ENCODE assay signal across 9 mouse cellular contexts in the genomic region with DNA sequence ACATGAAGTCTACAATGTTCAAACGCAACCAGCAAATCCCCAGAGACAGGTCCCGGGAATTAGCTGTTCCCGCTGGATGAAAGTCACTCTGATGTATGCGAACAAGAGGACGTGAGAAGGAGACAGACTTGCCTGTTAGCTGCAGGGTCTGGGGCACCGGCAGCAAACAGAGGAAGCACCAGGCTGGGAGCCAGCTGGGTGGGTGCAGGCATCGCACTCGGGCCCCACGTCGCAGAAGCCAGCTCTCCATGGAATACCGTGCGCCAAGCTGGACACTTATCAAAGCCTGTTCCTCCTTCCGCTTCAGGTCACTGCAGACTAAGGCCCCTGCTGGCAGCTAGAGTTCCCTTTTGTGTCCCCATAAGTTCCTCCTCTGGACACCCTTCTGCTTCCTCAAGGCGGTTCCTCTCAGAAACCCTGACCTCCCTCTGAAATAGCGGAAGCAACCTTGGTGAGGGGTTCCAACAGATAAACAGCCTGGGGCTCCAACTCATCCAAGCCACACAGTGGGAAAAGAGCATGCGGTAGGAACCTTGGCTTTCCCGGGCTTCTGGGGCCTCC. TPM values are rescaled to one million over a fixed set of nuclear protein-coding genes. Genes with fewer than 3 reads are reported as not detected.
A peak's percentile ranks its signal among the peaks of the same experiment; 100 is the strongest.
DNase-seq lines count a peak whose midpoint lies in the region; ATAC-seq and TF ChIP-seq lines count a peak whose summit lies in the region.
"Had no signal": no experiment of that assay in that cellular context is flagged by ENCODE, and none has a peak within 500 bp of the region (broad histone marks: within the 10 kb centered on the region; RNA-seq: fewer than 3 reads in every experiment).

A gene (minus strand): TSS at position 326 of the 561 bp plus-strand sequence.

- H3K4me2 ChIP-seq in stomach, embryonic 14.5 days (replicated peaks; ENCODE audit: low read depth, low read length) = no peak within 1 kb of the TSS
- H3K4me2 ChIP-seq in stomach, postnatal 0 days (replicated peaks; ENCODE audit: low read depth) = no peak within 1 kb of the TSS
- no peak within 1 kb of the TSS for H3K4me2 ChIP-seq in forebrain, embryonic 15.5 days (replicated peaks)
- peak within 1 kb of the TSS; percentile 6; the same call in 1 of the 2 replicates for H3K4me2 ChIP-seq in intestine, postnatal 0 days (replicated peaks; ENCODE audit: low read depth)
- H3K4me2 ChIP-seq in midbrain, embryonic 12.5 days (replicated peaks) = 0 out of 2 replicates have a peak within 1 kb of the TSS, but pooled peaks have one; percentile 2

- peak within 1 kb of the TSS; percentile 33; the same call in 1 of the 2 replicates for H3K27ac ChIP-seq in stomach, embryonic 14.5 days (ENCODE audit: low read length)
- no peak within 1 kb of the TSS for H3K27ac ChIP-seq in stomach, postnatal 0 days (replicated peaks)
- H3K27ac ChIP-seq in forebrain, embryonic 15.5 days (replicated peaks) = peak within 1 kb of the TSS; percentile 71
- no peak within 1 kb of the TSS for H3K27ac ChIP-seq in intestine, postnatal 0 days (ENCODE audit: low read depth, low read length)
- H3K27ac ChIP-seq in midbrain, embryonic 12.5 days (replicated peaks) = no peak within 1 kb of the TSS

- no peak within 1 kb of the TSS for H3K9ac ChIP-seq in stomach, embryonic 14.5 days (replicated peaks; ENCODE audit: low read depth, low read length)
- H3K9ac ChIP-seq in stomach, postnatal 0 days (ENCODE audit: low read length) = no peak within 1 kb of the TSS
- no peak within 1 kb of the TSS for H3K9ac ChIP-seq in forebrain, embryonic 15.5 days (replicated peaks)
- no peak within 1 kb of the TSS for H3K9ac ChIP-seq in intestine, postnatal 0 days (ENCODE audit: low read depth, low read length)
- no peak within 1 kb of the TSS for H3K9ac ChIP-seq in midbrain, embryonic 12.5 days (replicated peaks)

- ATAC-seq in stomach, embryonic 14.5 days (ENCODE audit: insufficient number of reproducible peaks, insufficient read depth, low FRiP score, low read depth) = no peak
- no peak for ATAC-seq in stomach, postnatal 0 days (ENCODE audit: low FRiP score, low TSS enrichment)
- ATAC-seq in forebrain, embryonic 15.5 days (replicated peaks) = no peak
- no peak for ATAC-seq in intestine, postnatal 0 days
- no peak for ATAC-seq in midbrain, embryonic 12.5 days (ENCODE audit: low FRiP score, low read depth)

- no peak within 1 kb of the TSS for H3K4me3 ChIP-seq in stomach, embryonic 14.5 days (ENCODE audit: low read depth, low read length)
- H3K4me3 ChIP-seq in stomach, postnatal 0 days (ENCODE audit: low read depth, low read length) = no peak within 1 kb of the TSS
- no peak within 1 kb of the TSS for H3K4me3 ChIP-seq in forebrain, embryonic 15.5 days
- no peak within 1 kb of the TSS for H3K4me3 ChIP-seq in intestine, postnatal 0 days (ENCODE audit: low read depth, low read length)
- H3K4me3 ChIP-seq in midbrain, embryonic 12.5 days = no peak within 1 kb of the TSS
- H3K4me3 ChIP-seq: myocyte had no signal

- DNase-seq in stomach, postnatal 0 days (ENCODE audit: low spot score) = no peak
- DNase-seq in thymus, postnatal 36 days = peak; percentile 25 to 30
- no peak for DNase-seq in gastrocnemius, postnatal 14 days
- no peak for DNase-seq in left cerebral cortex, postnatal 14 days (ENCODE audit: low spot score in 2 of 2)

- 50% methylated on average over 17 of the region's 17 CpGs for WGBS in stomach, embryonic 14.5 days
- WGBS in stomach, postnatal 0 days = 38% methylated on average over 17 of the region's 17 CpGs
- WGBS in forebrain, embryonic 15.5 days = 20% methylated on average over 17 of the region's 17 CpGs
- WGBS in intestine, postnatal 0 days = 61% methylated on average over 17 of the region's 17 CpGs
- 30% methylated on average over 17 of the region's 17 CpGs for WGBS in midbrain, embryonic 12.5 days

- H3K4me1 ChIP-seq in stomach, embryonic 14.5 days (ENCODE audit: control insufficient read depth, insufficient read depth, low read length) = peaks cover 37% of the 10 kb centered on the region
- H3K4me1 ChIP-seq in stomach, postnatal 0 days (replicated peaks; ENCODE audit: control insufficient read depth, insufficient read depth) = no peaks in the 10 kb centered on the region
- H3K4me1 ChIP-seq in forebrain, embryonic 15.5 days = peaks cover 59% of the 10 kb centered on the region
- H3K4me1 ChIP-seq in intestine, postnatal 0 days (replicated peaks; ENCODE audit: control insufficient read depth, insufficient read depth, low read length) = no peaks in the 10 kb centered on the region
- peaks cover 55% of the 10 kb centered on the region for H3K4me1 ChIP-seq in midbrain, embryonic 12.5 days

- TF ChIP-seq EP300 in stomach, postnatal 0 days (optimal IDR thresholded peaks at IDR 0.05) = no peak

- H3K36me3 ChIP-seq in stomach, embryonic 14.5 days (ENCODE audit: control insufficient read depth, insufficient read depth, low read length) = no peaks in the 10 kb centered on the region
- H3K36me3 ChIP-seq in stomach, postnatal 0 days (ENCODE audit: control insufficient read depth, insufficient read depth, low read length) = no peaks in the 10 kb centered on the region
- no peaks in the 10 kb centered on the region for H3K36me3 ChIP-seq in forebrain, embryonic 15.5 days
- H3K36me3 ChIP-seq in intestine, postnatal 0 days (ENCODE audit: control insufficient read depth, insufficient read depth) = no peaks in the 10 kb centered on the region
- H3K36me3 ChIP-seq in midbrain, embryonic 12.5 days = no peaks in the 10 kb centered on the region

- intact Hi-C loops in gastrocnemius, postnatal 14 days (cut with DNase I; ENCODE audit: low total_unique reads) = loop anchor here (10.0 kb wide), 1 partner anchor 118 kb away; no protein-coding TSS in a partner anchor
- intact Hi-C loops in left cerebral cortex, postnatal 14 days (cut with DNase I) = loop anchor here (10.0 kb wide), 1 partner anchor 68 kb away; no protein-coding TSS in a partner anchor

- TF ChIP-seq CTCF in stomach, postnatal 0 days (IDR thresholded peaks at IDR 0.05; ENCODE audit: low read depth) = no peak
- TF ChIP-seq CTCF in intestine, postnatal 0 days (IDR thresholded peaks at IDR 0.05; ENCODE audit: low read depth) = no peak

- H3K27me3 ChIP-seq in stomach, embryonic 14.5 days (ENCODE audit: control insufficient read depth, insufficient read depth, low read length) = no peaks in the 10 kb centered on the region
- H3K27me3 ChIP-seq in stomach, postnatal 0 days (ENCODE audit: control insufficient read depth, insufficient read depth, low read length) = no peaks in the 10 kb centered on the region
- no peaks in the 10 kb centered on the region for H3K27me3 ChIP-seq in forebrain, embryonic 15.5 days
- no peaks in the 10 kb centered on the region for H3K27me3 ChIP-seq in intestine, postnatal 0 days (replicated peaks; ENCODE audit: control insufficient read depth, insufficient read depth, low read length)
- peaks cover 60% of the 10 kb centered on the region for H3K27me3 ChIP-seq in midbrain, embryonic 12.5 days

- no peaks in the 10 kb centered on the region for H3K9me3 ChIP-seq in stomach, embryonic 14.5 days (ENCODE audit: control insufficient read depth, low read depth, low read length)
- no peaks in the 10 kb centered on the region for H3K9me3 ChIP-seq in stomach, postnatal 0 days (ENCODE audit: control insufficient read depth, low read length)
- no peaks in the 10 kb centered on the region for H3K9me3 ChIP-seq in forebrain, embryonic 15.5 days
- no peaks in the 10 kb centered on the region for H3K9me3 ChIP-seq in intestine, postnatal 0 days (ENCODE audit: control insufficient read depth)
- no peaks in the 10 kb centered on the region for H3K9me3 ChIP-seq in midbrain, embryonic 12.5 days

RNA-seq across cellular contexts. Expression of the gene that starts here (rescaled TPM):
- polyA plus RNA-seq in stomach, embryonic 14.5 days (2014; fragmentation: Nextera tagmentation; extraction: Ambion mirVana) = 2.5 and 2.8 TPM in 2 replicates
- polyA plus RNA-seq in stomach, postnatal 0 days (2015; fragmentation: Nextera tagmentation; extraction: Ambion mirVana) = 1.3 and 1.4 TPM in 2 replicates
- 1.6 and 1.8 TPM in 2 replicates for polyA plus RNA-seq in forebrain, embryonic 15.5 days (2015; fragmentation: Nextera tagmentation; extraction: Ambion mirVana)
- polyA plus RNA-seq in intestine, postnatal 0 days (2015; fragmentation: Nextera tagmentation; extraction: Ambion mirVana) = 1.1 and 1.2 TPM in 2 replicates
- polyA plus RNA-seq in midbrain, embryonic 12.5 days (2016; fragmentation: Nextera tagmentation; extraction: Ambion mirVana) = 3.3 and 4.2 TPM in 2 replicates
- total RNA-seq in gastrocnemius, postnatal 14 days (2021) = 1 to 10 TPM; 1.0 to 1.4 TPM
- total RNA-seq in left cerebral cortex, postnatal 14 days (2021) = 1 to 10 TPM; 2.2 to 2.9 TPM
- polyA plus RNA-seq: myocyte had no signal

Comparison
In these comparisons a context has a peak if more than half of its experiments do, and no peak if none do; other contexts are left out.
1. H3K27ac ChIP-seq: peak in stomach, embryonic 14.5 days (single experiment) and forebrain, embryonic 15.5 days (single experiment); none in stomach, postnatal 0 days (single experiment), intestine, postnatal 0 days (single experiment) and midbrain, embryonic 12.5 days (single experiment).
2. H3K4me2 ChIP-seq: peak in intestine, postnatal 0 days (single experiment) and midbrain, embryonic 12.5 days (single experiment); none in stomach, embryonic 14.5 days (single experiment), stomach, postnatal 0 days (single experiment) and forebrain, embryonic 15.5 days (single experiment).
3. DNase-seq: peak in thymus, postnatal 36 days (2 of 2); none in stomach, postnatal 0 days (single experiment), gastrocnemius, postnatal 14 days (single experiment) and left cerebral cortex, postnatal 14 days (0 of 2).